Mouse (Mus musculus) stomach, embryonic 15.5 days (tissue): Measurements from ENCODE around the gene Lasp1. TPM values are rescaled to one million over a fixed set of nuclear protein-coding genes. Genes with fewer than 3 reads are reported as not detected.

Experiments used
- ATAC-seq: fragments of 200-750 bp; cut with Nextera tagmentation; 2 replicates; pipeline ENCODE4 v1.8.0; 2017; ENCODE audit warnings: low read depth, moderate number of reproducible peaks, moderate TSS enrichment; ENCODE audit not compliant: insufficient read depth, low FRiP score
- H3K27ac ChIP-seq: fragments of 300-500 bp; sonication (generic); 2 replicates; pipeline ENCODE4 v1.5.1; 2015; ENCODE audit warnings: mild to moderate bottlenecking, inconsistent platforms
- H3K27me3 ChIP-seq: fragments of 300-500 bp; sonication (generic); replicated peaks from 2 replicates; pipeline ENCODE4 v1.6.1; 2015; ENCODE audit warnings: inconsistent platforms
- H3K36me3 ChIP-seq: fragments of 300-500 bp; sonication (generic); 2 replicates; pipeline ENCODE4 v1.6.1; 2015; ENCODE audit warnings: inconsistent platforms
- H3K4me1 ChIP-seq: fragments of 300-500 bp; sonication (generic); 2 replicates; pipeline ENCODE4 v1.6.1; 2015; ENCODE audit warnings: inconsistent platforms
- H3K4me2 ChIP-seq: fragments of 300-500 bp; sonication (generic); 2 replicates; pipeline ENCODE4 v1.6.1; 2015; ENCODE audit warnings: mild to moderate bottlenecking, inconsistent platforms
- H3K4me3 ChIP-seq: fragments of 300-500 bp; sonication (generic); replicated peaks from 2 replicates; pipeline ENCODE4 v1.5.1; 2015; ENCODE audit warnings: inconsistent platforms
- H3K9ac ChIP-seq: fragments of 300-500 bp; sonication (generic); 2 replicates; pipeline ENCODE4 v1.6.1; 2015; ENCODE audit warnings: inconsistent platforms
- H3K9me3 ChIP-seq: fragments of 300-500 bp; sonication (generic); 2 replicates; pipeline ENCODE4 v1.6.1; 2016; ENCODE audit warnings: inconsistent platforms
- WGBS: fragments of 180-500 bp; shearing (Covaris S2); methylation state at CpG from one replicate; pipeline ENCODE4 v1.1.7; 2015; 5-methylcytosine and 5-hydroxymethylcytosine counted together
- polyA plus RNA-seq: library from polyadenylated mRNA; unstranded; fragments of >200 nt; fragmentation: Nextera tagmentation; extraction: Ambion mirVana; gene quantifications from 2 replicates; pipeline ENCODE4 v1.2.1, GENCODE M21; 2015

Gene Lasp1
- polyA plus RNA-seq, 1 experiment from 2014 or later = 112 TPM

- H3K9me3 ChIP-seq = no peaks in the 10 kb centered on the region
- peaks cover 18% of the 10 kb centered on the region; the same call in 1 of the 2 replicates for H3K36me3 ChIP-seq
- peaks cover 85% of the 10 kb centered on the region for H3K4me1 ChIP-seq
- WGBS = 43% methylated on average over 7 of the region's 7 CpGs
- no peak overlapping the region for H3K4me2 ChIP-seq
- H3K27me3 ChIP-seq = no peaks in the 10 kb centered on the region
- peak; percentile 20; the same call in 1 of the 2 replicates for ATAC-seq
- no peak overlapping the region for H3K9ac ChIP-seq
- peak overlapping the region; percentile 74 for H3K27ac ChIP-seq
- H3K4me3 ChIP-seq = no peak overlapping the region
These were observed 14.3 kb downstream of the Lasp1 start for GRCm38 (mm10) chr11:97813085-97813484.

DNA sequence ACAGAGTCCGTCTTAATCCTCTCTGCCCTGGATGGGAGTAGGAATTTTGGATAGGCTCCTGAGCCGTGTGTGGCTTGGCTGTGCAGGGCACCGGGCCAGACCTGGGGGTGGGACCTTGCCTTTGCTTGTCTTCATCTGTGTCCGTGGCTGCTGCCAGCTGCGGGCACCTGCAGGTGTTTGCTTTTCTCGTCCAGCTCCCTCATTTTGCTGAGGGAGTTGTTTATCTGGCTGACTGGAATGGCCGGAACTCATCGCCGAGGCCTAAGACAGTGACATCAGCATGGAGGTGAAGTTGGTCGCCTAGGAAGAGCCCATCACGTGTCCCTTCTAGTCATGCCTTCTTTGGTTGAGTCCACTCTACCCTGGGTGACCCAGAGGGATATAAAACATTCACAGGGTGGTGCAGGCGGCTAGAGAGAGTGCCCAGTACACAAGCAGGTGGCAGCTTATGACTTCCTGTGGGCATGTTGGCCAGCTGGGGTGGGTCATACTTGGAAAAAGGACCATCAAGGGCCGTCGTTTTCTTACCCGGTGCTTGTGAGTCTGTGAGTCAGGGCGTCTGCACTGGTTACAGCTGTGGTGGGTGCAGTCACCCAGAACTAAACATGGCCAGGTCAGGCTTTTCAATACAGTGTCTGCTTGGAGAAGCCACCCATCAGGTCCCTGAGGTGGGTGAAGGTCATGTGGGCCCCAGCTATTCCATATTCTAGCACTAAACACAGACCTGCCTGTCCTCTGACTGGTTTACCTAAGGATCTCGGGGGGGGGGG lies 15.1 kb downstream of the Lasp1 start:
- WGBS = 58% methylated on average over 17 of the region's 17 CpGs
- peak overlapping the region; percentile 74 for H3K27ac ChIP-seq
- no peak overlapping the region for H3K9ac ChIP-seq
- no peaks in the 10 kb centered on the region for H3K9me3 ChIP-seq
- H3K36me3 ChIP-seq = peaks cover 18% of the 10 kb centered on the region; the same call in 1 of the 2 replicates
- H3K4me3 ChIP-seq = no peak overlapping the region
- H3K4me1 ChIP-seq = peaks cover 85% of the 10 kb centered on the region
- no peaks in the 10 kb centered on the region for H3K27me3 ChIP-seq
- H3K4me2 ChIP-seq = no peak overlapping the region
- no peak for ATAC-seq

DNA sequence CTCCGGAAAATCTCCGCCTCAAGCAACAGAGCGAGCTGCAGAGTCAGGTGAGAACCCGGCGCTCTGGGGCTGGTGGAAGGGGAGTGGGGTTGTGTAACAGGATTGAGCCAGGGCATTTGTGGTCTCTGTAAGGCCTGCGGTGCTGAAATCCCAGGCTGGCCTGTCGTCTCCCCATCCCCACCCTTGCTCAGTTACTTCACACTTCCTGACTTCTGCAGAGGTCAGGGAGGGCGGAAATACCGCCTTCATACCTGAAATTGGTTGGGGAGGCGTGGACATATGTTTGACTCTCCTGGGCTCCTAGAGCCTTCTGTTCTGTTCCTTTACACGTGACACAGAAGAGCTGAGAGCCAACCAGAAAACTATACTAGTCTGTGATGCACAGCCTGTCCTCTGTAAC lies 16.9 kb downstream of the Lasp1 start:
- Histone ChIP-seq H3K9me3 (no peaks in the 10 kb centered on the region), H3K27ac (peak overlapping the region; percentile 65), H3K4me1 (peaks cover 78% of the 10 kb centered on the region), H3K9ac (no peak overlapping the region), H3K4me2 (0 out of 2 replicates have a peak overlapping the region, but pooled peaks have one; percentile 8), H3K36me3 (peaks cover 23% of the 10 kb centered on the region), H3K4me3 (no peak overlapping the region), H3K27me3 (no peaks in the 10 kb centered on the region)
- ATAC-seq = no peak
- WGBS = 71% methylated on average over 11 of the region's 11 CpGs

DNA sequence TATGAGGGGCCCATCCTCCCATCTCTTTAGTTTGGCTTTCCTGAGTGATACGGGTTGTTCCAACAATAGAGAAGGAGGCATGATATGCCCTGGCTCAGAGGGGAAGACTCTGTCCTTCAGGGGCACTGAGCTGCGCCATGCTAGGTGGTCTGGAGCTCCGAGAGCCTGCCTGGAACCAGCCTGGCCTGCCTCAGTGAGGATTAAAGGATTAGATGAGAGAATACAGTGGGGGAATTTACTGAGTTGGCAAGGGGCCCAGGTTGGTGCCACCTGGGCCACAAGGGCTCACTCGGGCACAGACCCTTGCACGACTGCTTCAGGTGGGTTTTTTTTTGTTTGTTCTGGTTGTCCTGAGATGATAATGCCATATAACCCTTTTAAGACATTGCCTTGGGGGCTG lies 17.4 kb downstream of the Lasp1 start:
- no peak for ATAC-seq
- H3K9me3 ChIP-seq = no peaks in the 10 kb centered on the region
- peak overlapping the region; percentile 65 for H3K27ac ChIP-seq

GRCm38 (mm10) chr11:97816916-97817315 lies 18.1 kb downstream of the Lasp1 start:
- 52% methylated on average over 9 of the region's 9 CpGs for WGBS
- H3K4me1 ChIP-seq = peaks cover 73% of the 10 kb centered on the region
- H3K9ac ChIP-seq = no peak overlapping the region
- H3K27ac ChIP-seq = peak overlapping the region; percentile 65
- H3K4me2 ChIP-seq = 0 out of 2 replicates have a peak overlapping the region, but pooled peaks have one; percentile 4
- no peak for ATAC-seq
- no peaks in the 10 kb centered on the region for H3K27me3 ChIP-seq
- no peak overlapping the region for H3K4me3 ChIP-seq
- peaks cover 24% of the 10 kb centered on the region for H3K36me3 ChIP-seq
- H3K9me3 ChIP-seq = no peaks in the 10 kb centered on the region

More for the DNA sequence above, 17.4 kb downstream of the Lasp1 start:
- Histone ChIP-seq H3K4me3 (no peak overlapping the region), H3K9ac (no peak overlapping the region), H3K36me3 (peaks cover 24% of the 10 kb centered on the region), H3K27me3 (no peaks in the 10 kb centered on the region), H3K4me1 (peaks cover 80% of the 10 kb centered on the region), H3K4me2 (no peak overlapping the region)
- WGBS = 58% methylated on average over 5 of the region's 5 CpGs

DNA sequence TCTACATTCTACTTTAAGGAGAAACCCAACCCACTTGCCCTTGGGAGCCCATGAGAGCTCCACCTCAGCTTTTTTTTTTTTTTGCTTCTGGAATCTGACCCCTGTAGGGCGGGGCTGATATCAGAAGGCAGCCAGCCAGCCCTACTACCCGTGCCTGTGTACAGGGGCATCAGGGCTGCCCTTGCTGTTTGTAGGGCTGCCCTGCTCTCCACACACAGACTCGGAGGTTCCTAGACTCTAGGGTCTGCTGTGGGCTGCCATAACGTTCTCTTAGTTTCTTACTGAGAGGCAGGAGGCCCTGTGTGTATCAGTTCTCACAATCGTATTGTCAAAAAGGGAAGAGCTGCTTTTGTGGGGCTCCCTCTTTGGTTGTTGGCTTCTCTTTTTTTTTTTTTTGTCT lies 18.6 kb downstream of the Lasp1 start:
- 0 out of 2 replicates have a peak overlapping the region, but pooled peaks have one; percentile 4 for H3K4me2 ChIP-seq
- H3K36me3 ChIP-seq = peaks cover 24% of the 10 kb centered on the region
- 32% methylated on average over 5 of the region's 5 CpGs for WGBS

DNA sequence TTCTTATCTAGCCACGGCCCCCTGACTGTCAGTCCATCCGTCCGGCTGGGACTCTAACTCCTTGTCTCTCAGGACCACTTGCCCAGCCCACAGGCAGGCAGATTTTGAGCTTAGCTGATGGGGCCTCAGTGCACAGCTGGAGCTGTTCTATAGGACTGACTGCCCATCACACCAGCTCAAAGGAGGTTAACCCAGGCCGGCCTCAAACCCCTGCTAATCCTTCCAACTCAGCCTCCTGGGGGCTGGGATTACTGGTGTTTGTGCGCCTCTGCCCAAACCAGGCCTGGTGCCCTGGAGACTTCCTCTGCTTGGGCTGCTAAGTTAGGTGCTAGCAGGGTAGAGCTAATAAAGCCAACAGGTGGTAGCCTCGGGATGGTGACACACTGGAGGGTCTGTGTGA lies 19.2 kb downstream of the Lasp1 start:
- H3K27me3 ChIP-seq = no peaks in the 10 kb centered on the region
- peaks cover 62% of the 10 kb centered on the region for H3K4me1 ChIP-seq
- 53% methylated on average over 6 of the region's 6 CpGs for WGBS
- H3K4me2 ChIP-seq = peak overlapping the region; percentile 17; the same call in 1 of the 2 replicates
- H3K27ac ChIP-seq = peak overlapping the region; percentile 65; the same call in 1 of the 2 replicates
- H3K9me3 ChIP-seq = no peaks in the 10 kb centered on the region
- no peak for ATAC-seq
- H3K4me3 ChIP-seq = no peak overlapping the region
- peaks cover 30% of the 10 kb centered on the region for H3K36me3 ChIP-seq
- H3K9ac ChIP-seq = no peak overlapping the region

More for the DNA sequence above, 18.6 kb downstream of the Lasp1 start:
- no peaks in the 10 kb centered on the region for H3K9me3 ChIP-seq
- H3K4me1 ChIP-seq = peaks cover 69% of the 10 kb centered on the region
- no peaks in the 10 kb centered on the region for H3K27me3 ChIP-seq
- no peak overlapping the region for H3K9ac ChIP-seq
- H3K27ac ChIP-seq = peak overlapping the region; percentile 65
- ATAC-seq = peak; percentile 41; the same call in 1 of the 2 replicates
- no peak overlapping the region for H3K4me3 ChIP-seq

DNA sequence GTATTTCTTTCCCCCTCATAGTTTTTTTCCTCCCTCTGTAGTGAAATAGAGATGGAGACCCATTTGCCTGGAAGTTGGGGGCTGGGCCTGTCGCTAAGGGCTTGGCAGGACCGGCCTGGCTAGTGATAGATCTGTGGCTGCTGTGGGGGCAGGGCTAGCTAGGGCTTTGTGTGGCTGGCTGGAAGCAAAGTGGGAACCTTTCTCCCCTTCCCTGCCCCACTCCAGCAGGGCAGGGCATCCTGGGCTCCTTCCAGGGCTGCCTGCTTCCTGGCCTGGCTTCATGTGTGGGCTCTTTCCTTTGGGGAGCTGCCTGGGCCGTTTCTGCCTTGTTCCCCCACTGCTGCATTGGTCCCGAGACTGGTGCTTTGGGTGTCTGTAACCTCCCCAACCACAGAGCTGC lies 19.8 kb downstream of the Lasp1 start:
- Histone ChIP-seq H3K4me1 (peaks cover 57% of the 10 kb centered on the region), H3K4me2 (no peak overlapping the region), H3K9ac (no peak overlapping the region), H3K4me3 (no peak overlapping the region), H3K9me3 (no peaks in the 10 kb centered on the region), H3K27ac (peak overlapping the region; percentile 65; the same call in 1 of the 2 replicates), H3K27me3 (no peaks in the 10 kb centered on the region), H3K36me3 (peaks cover 35% of the 10 kb centered on the region)
- 13% methylated on average over 4 of the region's 4 CpGs for WGBS
- peak; percentile 44; the same call in 1 of the 2 replicates for ATAC-seq

- no peak for ATAC-seq
- H3K4me1 ChIP-seq = peaks cover 51% of the 10 kb centered on the region
- no peak overlapping the region for H3K9ac ChIP-seq
- H3K9me3 ChIP-seq = no peaks in the 10 kb centered on the region
- no peak overlapping the region for H3K4me3 ChIP-seq
- peaks cover 38% of the 10 kb centered on the region for H3K36me3 ChIP-seq
- H3K27ac ChIP-seq = 0 out of 2 replicates have a peak overlapping the region, but pooled peaks have one; percentile 65
- H3K4me2 ChIP-seq = no peak overlapping the region
- 59% methylated on average over 4 of the region's 4 CpGs for WGBS
- H3K27me3 ChIP-seq = no peaks in the 10 kb centered on the region
These were observed 20.3 kb downstream of the Lasp1 start for GRCm38 (mm10) chr11:97819102-97819501.

DNA sequence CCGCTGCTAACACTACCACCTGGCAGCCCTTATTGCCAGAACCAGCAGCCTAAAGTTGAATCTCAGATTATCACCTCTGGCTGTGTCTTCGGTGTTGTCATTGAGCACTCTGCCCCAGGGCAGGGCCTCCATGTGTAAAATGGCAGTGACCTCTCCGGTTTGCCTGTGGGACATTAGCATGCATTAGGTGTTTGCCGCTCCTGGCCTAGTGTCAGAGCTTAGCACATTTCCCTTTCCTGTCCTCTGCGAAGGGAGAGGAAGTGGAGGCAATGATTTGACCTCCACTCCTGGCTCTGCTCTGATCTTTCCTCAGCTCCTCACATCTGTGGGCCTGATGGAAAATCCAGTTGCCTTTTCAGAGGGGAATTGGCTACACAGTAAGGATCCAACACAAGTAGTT lies 21.1 kb downstream of the Lasp1 start:
- ATAC-seq = no peak
- H3K36me3 ChIP-seq = peaks cover 42% of the 10 kb centered on the region
- no peak overlapping the region for H3K27ac ChIP-seq

DNA sequence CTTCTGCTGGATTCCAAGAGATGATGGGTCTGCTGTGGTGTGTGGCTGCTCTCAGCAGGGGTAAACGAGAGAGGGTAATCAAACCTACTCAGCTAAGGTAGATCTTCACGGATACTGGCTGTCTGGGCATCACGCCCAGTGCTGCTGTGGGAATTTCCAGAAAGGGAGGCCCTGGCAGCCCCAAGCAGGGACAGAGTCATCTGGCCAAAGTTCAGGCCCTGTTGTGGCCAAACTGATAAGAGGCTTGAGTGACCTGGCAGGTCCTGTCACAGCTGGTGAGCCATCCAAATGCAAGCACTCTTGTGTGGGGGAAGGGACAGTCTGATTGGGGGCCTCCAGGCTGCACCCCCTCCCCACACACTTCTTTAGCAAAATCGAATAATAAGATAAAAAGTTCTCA lies 22.0 kb downstream of the Lasp1 start:
- Histone ChIP-seq H3K27ac (no peak overlapping the region; the same call in 1 of the 2 replicates), H3K9me3 (no peaks in the 10 kb centered on the region), H3K27me3 (no peaks in the 10 kb centered on the region), H3K36me3 (peaks cover 42% of the 10 kb centered on the region), H3K4me1 (peaks cover 53% of the 10 kb centered on the region), H3K4me3 (no peak overlapping the region), H3K9ac (no peak overlapping the region), H3K4me2 (no peak overlapping the region)
- 54% methylated on average over 4 of the region's 4 CpGs for whole genome bisulfite sequencing
- no peak for ATAC-seq

More for the DNA sequence above, 21.1 kb downstream of the Lasp1 start:
- no peak overlapping the region for H3K4me2 ChIP-seq
- H3K9ac ChIP-seq = no peak overlapping the region
- H3K4me3 ChIP-seq = no peak overlapping the region
- no peaks in the 10 kb centered on the region for H3K9me3 ChIP-seq
- no peaks in the 10 kb centered on the region for H3K27me3 ChIP-seq
- peaks cover 53% of the 10 kb centered on the region for H3K4me1 ChIP-seq
- WGBS = 76% methylated on average over 5 of the region's 5 CpGs

DNA sequence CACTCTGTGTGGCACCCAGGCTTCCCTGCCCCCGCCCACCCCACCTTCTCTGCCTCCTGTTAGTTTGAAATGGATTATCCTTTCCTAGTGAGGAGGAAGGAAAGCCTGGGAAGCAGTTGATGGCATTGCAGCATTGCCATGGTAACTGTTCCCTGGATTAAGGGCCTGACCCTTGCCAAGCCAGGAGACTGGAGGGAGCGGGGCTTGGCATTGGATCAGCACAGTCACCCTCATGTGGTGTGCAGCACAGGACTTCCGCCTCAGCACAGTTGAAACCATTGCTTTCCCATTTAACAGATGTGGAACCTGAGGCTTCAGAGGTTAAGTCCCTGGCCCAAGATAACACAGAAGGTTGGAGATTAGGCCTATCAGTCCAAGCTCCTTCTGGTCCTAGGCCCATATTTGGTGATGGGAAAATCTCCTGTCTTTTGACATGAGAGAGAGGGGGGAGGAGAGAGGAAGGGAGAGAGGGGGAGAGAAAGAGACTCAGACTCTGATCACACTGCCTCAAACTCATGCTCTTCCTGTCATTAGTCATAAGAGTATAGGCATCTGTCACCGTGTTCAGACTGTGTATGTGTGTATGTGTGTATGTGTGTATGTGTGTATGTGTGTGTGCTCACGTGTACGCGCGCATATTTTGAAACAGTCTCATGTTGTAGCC lies 22.7 kb downstream of the Lasp1 start:
- WGBS = 88% methylated on average over 8 of the region's 8 CpGs
- Histone ChIP-seq H3K9ac (no peak overlapping the region), H3K27ac (no peak overlapping the region; the same call in 1 of the 2 replicates), H3K4me2 (no peak overlapping the region), H3K36me3 (peaks cover 38% of the 10 kb centered on the region), H3K4me3 (no peak overlapping the region), H3K27me3 (no peaks in the 10 kb centered on the region), H3K4me1 (peaks cover 46% of the 10 kb centered on the region), H3K9me3 (no peaks in the 10 kb centered on the region)
- no peak for ATAC-seq
